Mouse (Mus musculus) lung, postnatal 0 days (tissue): Measurements from ENCODE around the gene Gm37240.

Experiments
- CTCF ChIP-seq: IDR thresholded peaks from 2 replicates; pipeline ENCODE4 v1.5.1; 2016; ENCODE audit warnings: antibody characterized with exemption, mild to moderate bottlenecking
- EP300 ChIP-seq: IDR thresholded peaks from 2 replicates; pipeline ENCODE4 v1.6.1; 2016; ENCODE audit warnings: antibody characterized with exemption, mild to moderate bottlenecking, control low read depth

DNA sequence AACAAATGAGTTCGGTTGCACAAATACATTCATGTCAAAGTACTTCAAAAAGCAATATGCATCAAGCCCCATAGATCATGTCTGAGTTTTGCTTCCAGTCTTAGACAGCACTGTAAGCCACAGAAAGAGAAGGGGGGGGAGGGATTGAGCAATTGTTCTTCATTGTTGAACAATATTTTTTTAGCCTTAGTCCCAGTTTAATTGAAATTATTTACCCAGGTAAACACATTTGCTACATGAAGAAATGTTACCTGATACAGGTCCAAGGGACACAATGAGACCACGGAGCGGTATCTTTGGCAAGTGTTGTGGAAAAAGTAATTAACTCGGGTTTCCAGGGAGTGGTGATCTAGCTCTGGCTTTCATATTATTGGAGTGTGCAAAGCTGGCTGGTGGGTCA lies 337.0 kb downstream of the Gm37240 start:
- TF ChIP-seq EP300 (no peak), CTCF (no peak)
